Mouse (Mus musculus): ENCODE measurements around the gene Pip5kl1. TPM values are rescaled to one million over a fixed set of nuclear protein-coding genes. Genes with fewer than 3 reads are reported as not detected.
A peak's percentile ranks its signal among the peaks of the same experiment; 100 is the strongest.

Pip5kl1 gene
- polyA plus RNA-seq, 1 experiment from 2014 or later: not detected

DNA sequence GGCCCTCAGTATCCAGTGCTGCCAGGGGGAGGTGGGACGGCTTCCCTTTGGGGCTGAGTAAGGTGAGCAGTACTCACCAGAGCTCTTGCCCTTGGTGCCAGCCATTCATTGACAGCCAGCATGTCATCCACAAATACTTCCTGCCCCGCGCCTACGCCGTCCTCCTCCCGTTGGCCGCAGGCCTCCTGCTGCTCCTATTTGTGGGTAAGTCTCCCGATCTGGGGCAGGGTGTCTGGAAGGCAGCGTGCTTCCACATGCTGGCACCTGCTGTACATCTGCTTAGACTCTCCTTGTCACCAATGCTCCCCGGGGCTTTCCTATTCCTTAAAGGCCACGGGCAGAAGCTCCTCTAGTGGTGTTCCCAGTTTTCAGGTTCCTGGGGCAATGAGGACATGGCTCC, 2.4 kb upstream of the Pip5kl1 start:
- Histone ChIP-seq H3K4me3 (replicated peaks) (peak overlapping the region; percentile 90), H3K9me3 (replicated peaks) (no peaks in the 10 kb centered on the region), H3K27ac (no peak overlapping the region), H3K36me3 (peaks cover 27% of the 10 kb centered on the region), H3K4me2 (peak overlapping the region; percentile 87), H3K27me3 (peaks cover 21% of the 10 kb centered on the region), H3K9ac (peak overlapping the region; percentile 87; the same call in 1 of the 2 replicates), H3K4me1 (replicated peaks) (peaks cover 34% of the 10 kb centered on the region)
- WGBS (ENCODE audit: insufficient replicate concordance): 86% methylated on average over 11 of the region's 11 CpGs
- no peak for ATAC-seq (ENCODE audit: low read depth)
- no peak for DNase-seq

DNA sequence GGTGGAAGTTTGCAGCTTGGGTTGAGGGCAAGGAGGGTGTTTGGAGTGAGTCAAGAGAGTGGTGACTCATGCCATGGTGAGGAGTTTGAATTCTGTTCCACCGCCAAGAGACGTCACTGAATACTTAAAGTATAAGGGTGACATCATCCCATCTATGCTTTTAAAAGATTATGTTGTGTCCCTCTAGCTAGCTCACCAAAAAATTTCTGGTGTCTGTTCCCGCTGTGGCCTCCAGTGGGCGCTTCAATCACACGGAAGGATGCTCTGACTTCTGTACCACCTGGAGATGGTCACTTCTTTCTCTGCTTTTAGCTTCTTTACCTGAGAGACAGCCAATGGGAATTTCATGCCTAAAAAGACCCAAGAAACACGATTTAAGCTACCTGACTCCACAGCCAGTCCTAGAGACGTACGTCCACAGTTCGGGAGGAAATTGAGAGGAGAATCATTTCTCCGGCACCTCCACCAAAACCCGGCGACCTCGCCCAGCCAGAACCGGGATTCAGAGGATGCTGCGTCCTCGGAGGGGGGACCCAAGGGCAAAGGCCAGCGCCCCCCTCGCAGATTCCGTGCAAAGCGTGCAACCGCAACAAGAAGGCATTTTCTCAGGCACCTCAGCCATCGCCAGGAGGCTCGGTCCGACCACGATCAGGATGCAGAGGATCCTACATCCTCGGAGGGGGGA, 446 bp downstream of the Pip5kl1 start:
- Histone ChIP-seq H3K4me3 (replicated peaks) (peak overlapping the region; percentile 38), H3K4me2 (peak overlapping the region; percentile 71), H3K27me3 (peaks cover 50% of the 10 kb centered on the region), H3K36me3 (peaks cover 20% of the 10 kb centered on the region), H3K4me1 (replicated peaks) (peaks cover 34% of the 10 kb centered on the region), H3K27ac (no peak overlapping the region), H3K9me3 (replicated peaks) (no peaks in the 10 kb centered on the region), H3K9ac (0 out of 2 replicates have a peak overlapping the region, but pooled peaks have one; percentile 26)
- ATAC-seq (ENCODE audit: low read depth): no peak
- DNase-seq: no peak
- 8% methylated on average over 26 of the region's 26 CpGs for WGBS (ENCODE audit: insufficient replicate concordance)

DNA sequence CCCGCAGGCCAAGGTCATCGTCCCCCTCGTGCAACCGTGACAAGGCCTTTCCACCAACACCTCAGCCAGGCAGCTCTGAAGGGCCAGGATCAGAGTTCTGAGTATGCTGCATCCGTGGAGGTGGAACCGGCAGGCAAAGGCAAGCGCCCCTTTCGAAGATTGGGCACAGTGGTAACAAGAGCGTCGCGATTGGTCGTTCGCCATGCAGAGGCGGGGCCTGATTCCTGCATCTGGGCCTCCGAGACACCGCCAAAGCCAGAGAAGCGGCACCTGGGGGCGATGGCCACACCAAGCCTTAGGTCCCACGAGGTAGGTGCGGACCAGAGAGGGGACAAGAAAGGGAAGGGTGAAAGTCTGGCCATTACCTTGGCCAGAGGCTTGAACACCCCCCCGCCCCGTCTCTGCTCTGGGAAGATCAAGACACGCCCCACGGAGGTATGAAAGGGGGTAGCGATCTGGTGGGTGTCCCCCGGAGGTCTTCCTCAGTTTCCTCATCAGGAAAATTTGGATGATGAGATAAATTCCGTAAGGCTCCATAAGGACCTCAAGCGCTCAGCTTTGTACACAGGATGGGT, 1.1 kb downstream of the Pip5kl1 start, which contains the start of gene 9430097D07Rik:
TSS of gene 9430097D07Rik (minus strand) at position 99 of the 575 bp plus-strand sequence.
- 13% methylated on average over 28 of the region's 28 CpGs for WGBS (ENCODE audit: insufficient replicate concordance)
- DNase-seq: no peak
- Histone ChIP-seq H3K9ac (0 out of 2 replicates have a peak within 1 kb of the TSS, but pooled peaks have one; percentile 26), H3K36me3 (peaks cover 20% of the 10 kb centered on the region), H3K27me3 (peaks cover 56% of the 10 kb centered on the region), H3K4me3 (replicated peaks) (peak within 1 kb of the TSS; percentile 38), H3K27ac (no peak within 1 kb of the TSS), H3K4me1 (replicated peaks) (peaks cover 34% of the 10 kb centered on the region), H3K4me2 (peak within 1 kb of the TSS; percentile 71), H3K9me3 (replicated peaks) (no peaks in the 10 kb centered on the region)
- ATAC-seq (ENCODE audit: low read depth): peak; percentile 40; the same call in 1 of the 2 replicates

DNA sequence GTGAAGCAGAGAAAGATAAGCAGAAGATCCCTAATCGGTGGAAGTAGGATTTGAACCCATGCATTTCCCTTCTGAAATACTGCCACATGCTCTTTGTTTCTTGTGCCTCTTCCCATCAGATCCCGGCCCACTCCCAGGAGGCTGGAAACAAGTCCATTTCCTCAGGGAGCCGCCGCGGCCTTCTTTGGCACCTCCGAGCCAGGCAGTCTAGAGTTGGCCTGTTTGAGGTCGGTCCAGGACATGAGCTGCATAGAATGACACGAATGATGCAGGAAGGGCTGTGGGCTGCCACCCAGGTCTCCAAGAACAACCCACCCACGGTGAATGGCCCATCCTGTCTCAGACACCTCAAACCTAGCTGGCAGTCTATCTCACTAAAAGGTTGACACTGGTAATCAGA, 1.9 kb downstream of the Pip5kl1 start:
- ATAC-seq (ENCODE audit: low read depth): no peak
- no peak overlapping the region for H3K9ac ChIP-seq
- H3K4me1 ChIP-seq (replicated peaks): peaks cover 36% of the 10 kb centered on the region
- peaks cover 20% of the 10 kb centered on the region for H3K36me3 ChIP-seq
- no peak overlapping the region for H3K27ac ChIP-seq
- H3K27me3 ChIP-seq: peaks cover 56% of the 10 kb centered on the region
- H3K9me3 ChIP-seq (replicated peaks): no peaks in the 10 kb centered on the region
- WGBS (ENCODE audit: insufficient replicate concordance): 78% methylated on average over 9 of the region's 9 CpGs
- H3K4me3 ChIP-seq (replicated peaks): no peak overlapping the region
- DNase-seq: no peak
- H3K4me2 ChIP-seq: no peak overlapping the region

DNA sequence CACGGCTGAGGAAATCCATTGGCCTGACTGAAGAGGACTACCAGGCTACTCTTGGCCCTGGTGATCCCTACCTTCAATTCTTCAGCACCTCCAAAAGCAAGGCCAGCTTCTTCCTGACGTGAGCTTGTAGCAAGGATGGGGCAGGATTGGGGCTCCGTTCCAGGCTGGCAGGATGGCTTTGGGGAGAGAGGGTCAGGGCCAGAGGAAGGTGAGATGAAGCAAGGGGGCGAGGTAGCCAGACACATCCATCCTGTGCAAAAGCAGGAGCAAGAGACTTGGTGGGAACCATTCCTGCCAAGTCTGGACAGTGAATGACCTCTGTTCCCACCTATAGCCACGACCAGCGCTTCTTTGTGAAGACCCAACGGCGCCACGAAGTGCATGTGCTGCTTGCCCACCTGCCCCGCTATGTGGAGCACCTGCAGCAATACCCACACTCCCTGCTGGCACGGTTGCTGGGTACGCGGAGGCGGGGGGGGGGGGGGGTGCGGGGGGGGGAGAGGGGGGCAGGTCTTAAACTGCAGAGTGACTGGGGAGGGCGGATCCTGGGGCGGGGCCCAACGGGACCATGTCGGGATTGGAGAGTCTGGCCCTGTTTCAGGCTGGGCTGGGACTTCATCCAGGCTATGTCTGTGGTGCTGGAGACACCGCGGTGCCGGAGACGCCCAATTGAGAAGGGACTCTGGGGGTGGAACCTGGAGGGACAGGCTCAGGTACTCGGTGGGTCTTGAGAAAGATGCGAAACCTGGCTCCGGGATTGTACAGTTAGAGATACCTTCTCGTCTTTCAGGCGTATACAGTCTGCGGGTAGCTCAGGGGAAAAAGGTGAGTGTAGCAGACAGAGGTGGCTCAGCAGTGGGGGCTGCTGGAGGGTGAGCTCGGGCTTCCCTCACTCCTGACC, 3.8 kb downstream of the Pip5kl1 start:
- Histone ChIP-seq H3K4me2 (no peak overlapping the region), H3K27ac (no peak overlapping the region), H3K27me3 (peaks cover 61% of the 10 kb centered on the region), H3K36me3 (peaks cover 5% of the 10 kb centered on the region), H3K4me3 (replicated peaks) (no peak overlapping the region), H3K9ac (no peak overlapping the region), H3K4me1 (replicated peaks) (peaks cover 36% of the 10 kb centered on the region), H3K9me3 (replicated peaks) (no peaks in the 10 kb centered on the region)
- WGBS (ENCODE audit: insufficient replicate concordance): 44% methylated on average over 24 of the region's 30 CpGs
- ATAC-seq (ENCODE audit: low read depth): no peak
- DNase-seq: no peak

DNA sequence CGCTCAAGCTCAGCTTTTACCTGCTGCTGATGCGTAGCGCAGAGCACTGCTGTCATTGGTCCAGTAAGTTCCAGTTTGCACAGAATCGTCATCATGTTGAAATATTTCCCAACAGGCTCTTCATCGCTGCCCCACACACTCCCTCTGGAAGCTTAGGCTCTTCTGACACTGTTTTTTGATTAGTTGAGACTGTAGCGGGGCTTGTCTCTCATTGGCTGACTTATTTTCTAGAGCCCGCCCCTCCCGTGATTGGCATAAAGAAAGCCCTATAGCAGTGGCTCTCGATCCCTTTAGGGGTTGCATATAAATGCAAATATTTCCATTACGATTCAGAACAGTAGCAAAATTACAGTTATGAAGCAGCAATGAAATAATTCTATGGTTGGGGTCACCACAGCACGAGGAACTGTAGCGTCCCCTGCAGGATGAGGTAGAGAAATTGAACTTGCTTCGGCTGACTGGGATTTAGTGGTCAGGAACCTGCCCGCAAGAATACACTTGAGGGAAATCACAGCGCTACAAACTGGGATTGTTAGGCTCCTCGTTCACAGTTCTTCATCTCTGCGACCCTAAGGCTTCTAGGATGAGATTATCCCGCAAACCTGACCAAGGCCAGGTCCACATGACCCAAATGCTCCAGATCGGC, 7.0 kb downstream of the Pip5kl1 start:
- no peak for ATAC-seq (ENCODE audit: low read depth)
- DNase-seq: peak; percentile 39
- peak overlapping the region; percentile 37 for H3K4me2 ChIP-seq
- H3K36me3 ChIP-seq: no peaks in the 10 kb centered on the region
- peaks cover 23% of the 10 kb centered on the region for H3K4me1 ChIP-seq (replicated peaks)
- peaks cover 46% of the 10 kb centered on the region for H3K27me3 ChIP-seq
- no peak overlapping the region for H3K27ac ChIP-seq
- H3K9me3 ChIP-seq (replicated peaks): no peaks in the 10 kb centered on the region
- H3K4me3 ChIP-seq (replicated peaks): 0 out of 2 replicates have a peak overlapping the region, but pooled peaks have one; percentile 21
- no peak overlapping the region for H3K9ac ChIP-seq
- 38% methylated on average over 19 of the region's 19 CpGs for WGBS (ENCODE audit: insufficient replicate concordance)

DNA sequence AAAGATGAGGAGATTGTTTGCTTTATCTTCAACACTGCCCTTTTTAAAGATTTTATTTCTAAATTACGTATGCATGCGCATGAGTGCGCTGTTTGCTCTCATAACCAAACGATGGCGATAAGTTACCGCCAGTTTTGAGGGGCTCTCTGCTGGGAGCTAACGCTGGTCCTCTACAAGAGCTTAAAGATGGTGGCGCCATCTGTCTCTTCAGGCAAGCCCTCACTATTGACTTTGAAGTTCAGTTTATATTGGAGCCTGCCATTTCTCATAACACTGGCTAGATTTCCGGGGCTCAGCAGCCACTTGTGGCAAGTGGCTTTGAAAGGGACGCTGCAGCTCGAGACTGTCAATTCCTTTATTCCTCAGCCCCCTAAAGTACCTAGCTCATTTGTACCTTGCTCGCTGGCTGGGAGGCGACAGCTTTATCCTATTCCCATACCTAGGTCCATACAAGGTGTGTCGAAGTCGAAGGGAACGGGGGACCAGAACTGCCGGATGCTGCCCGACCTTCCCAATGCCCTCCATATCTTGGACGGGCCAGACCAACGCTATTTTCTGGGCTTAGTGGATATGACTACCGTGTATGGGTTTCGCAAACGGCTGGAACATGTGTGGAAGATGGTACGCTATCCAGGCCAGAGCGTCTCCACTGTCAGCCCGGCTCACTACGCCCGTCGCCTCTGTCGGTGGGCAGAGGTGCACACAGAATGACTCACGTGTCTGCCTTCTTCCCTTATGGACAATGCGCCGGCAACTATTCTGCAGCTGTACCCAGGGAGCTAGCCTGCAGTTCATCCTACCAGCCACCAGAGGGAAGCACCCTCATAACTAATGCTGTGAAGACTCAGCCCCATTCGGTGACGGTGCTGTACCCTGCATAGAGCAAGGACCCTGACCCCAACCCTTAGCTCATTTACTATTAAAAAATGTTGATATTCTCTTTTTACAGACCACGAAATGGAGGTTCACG, 8.5 kb downstream of the Pip5kl1 start:
- ATAC-seq (ENCODE audit: low read depth) (peak; percentile 61), DNase-seq (peak; percentile 66)
- 10% methylated on average over 37 of the region's 37 CpGs for WGBS (ENCODE audit: insufficient replicate concordance)
- Histone ChIP-seq H3K9ac (peak overlapping the region; percentile 60), H3K4me3 (replicated peaks) (peak overlapping the region; percentile 38), H3K27ac (no peak overlapping the region), H3K36me3 (no peaks in the 10 kb centered on the region), H3K4me1 (replicated peaks) (peaks cover 39% of the 10 kb centered on the region), H3K4me2 (peak overlapping the region; percentile 67), H3K27me3 (peaks cover 31% of the 10 kb centered on the region), H3K9me3 (replicated peaks) (no peaks in the 10 kb centered on the region)

DNA sequence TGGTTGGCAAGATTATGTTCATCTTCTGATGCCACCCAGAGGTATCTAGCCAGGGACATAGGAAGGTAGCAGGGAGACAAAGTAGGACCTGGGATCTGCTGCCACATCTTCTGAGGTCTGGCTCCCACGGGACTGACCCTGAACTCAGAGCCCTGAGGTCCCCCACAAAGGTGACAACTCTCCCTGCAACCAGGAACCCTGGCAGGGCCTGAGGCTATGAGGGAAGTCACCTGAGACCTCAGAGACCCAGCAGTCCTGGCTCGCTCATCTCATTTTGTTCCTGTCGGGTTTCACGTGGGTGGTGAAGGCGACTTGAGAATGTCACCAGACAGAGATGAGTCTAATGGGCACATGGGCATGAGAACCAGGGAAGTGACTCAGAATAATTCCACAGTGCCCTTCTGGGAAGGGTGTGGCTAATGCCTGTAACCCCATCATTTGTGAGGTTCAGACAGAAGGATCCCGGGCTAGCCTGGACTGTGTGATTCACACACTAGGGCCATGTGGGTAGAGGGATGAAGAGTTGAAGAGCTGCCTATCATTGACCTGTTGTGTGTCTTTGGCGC, 10.6 kb downstream of the Pip5kl1 start:
- no peak overlapping the region for H3K4me3 ChIP-seq (replicated peaks)
- DNase-seq (no peak), ATAC-seq (ENCODE audit: low read depth) (no peak)
- no peak overlapping the region for H3K27ac ChIP-seq
- H3K36me3 ChIP-seq: peaks cover 6% of the 10 kb centered on the region; the same call in 1 of the 2 replicates
- WGBS (ENCODE audit: insufficient replicate concordance): 79% methylated on average over 7 of the region's 7 CpGs
- H3K9ac ChIP-seq: no peak overlapping the region
- H3K4me1 ChIP-seq (replicated peaks): peaks cover 58% of the 10 kb centered on the region
- no peaks in the 10 kb centered on the region for H3K9me3 ChIP-seq (replicated peaks)
- no peak overlapping the region for H3K4me2 ChIP-seq
- H3K27me3 ChIP-seq: peaks cover 10% of the 10 kb centered on the region

DNA sequence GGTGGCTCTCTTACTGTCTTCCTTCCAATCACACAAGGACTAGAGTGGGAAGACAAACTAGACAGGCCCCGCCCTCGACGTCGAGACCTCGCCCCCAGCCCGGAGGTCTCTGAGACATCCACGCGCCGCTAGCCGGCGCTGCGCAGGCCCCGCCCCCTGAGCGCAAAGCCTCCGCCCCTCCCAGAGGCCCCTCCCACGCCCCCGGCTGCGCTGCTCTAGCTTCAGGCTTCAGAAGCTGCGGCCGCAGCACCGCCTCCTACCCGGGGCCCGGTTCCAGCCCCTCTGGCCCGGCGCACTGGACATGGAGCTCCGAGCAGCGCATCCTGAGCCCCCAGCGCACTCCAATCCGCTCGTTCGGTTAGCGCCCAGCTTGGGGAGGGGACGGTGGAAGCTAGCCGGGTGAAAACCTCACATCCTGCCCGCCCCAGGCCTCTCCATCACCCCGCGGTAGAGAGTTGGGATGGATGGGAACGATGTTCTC, 12.3 kb downstream of the Pip5kl1 start, which contains the start of gene St6galnac4:
TSS of gene St6galnac4 (plus strand) at position 225 of the 481 bp plus-strand sequence.
- under 1% methylated on average over 38 of the region's 38 CpGs for WGBS (ENCODE audit: insufficient replicate concordance)
- peak; percentile 85 for DNase-seq
- peak within 1 kb of the TSS; percentile 41 for H3K27ac ChIP-seq

More for the DNA sequence above, 12.3 kb downstream of the Pip5kl1 start, which contains the start of gene St6galnac4:
- Histone ChIP-seq H3K9ac (peak within 1 kb of the TSS; percentile 76), H3K27me3 (0 out of 2 replicates have a peak, but pooled peaks cover 6% of the 10 kb centered on the region), H3K4me2 (peak within 1 kb of the TSS; percentile 89), H3K4me3 (replicated peaks) (peak within 1 kb of the TSS; percentile 69), H3K36me3 (peaks cover 9% of the 10 kb centered on the region; the same call in 1 of the 2 replicates), H3K4me1 (replicated peaks) (peaks cover 53% of the 10 kb centered on the region), H3K9me3 (replicated peaks) (no peaks in the 10 kb centered on the region)
- peak; percentile 84 for ATAC-seq (ENCODE audit: low read depth)

All from liver, embryonic 13.5 days (tissue).